Mouse (Mus musculus) 3134 (cell line): Measurements from ENCODE around the gene Shisa8.

Experiments used
- DNase-seq: peaks from one replicate; pipeline ENCODE4 v3.0.0-alpha.2; 2011; ENCODE audit warnings: low spot score; ENCODE audit not compliant: insufficient read length; ENCODE audit errors: extremely low read depth

Shisa8 gene

DNA sequence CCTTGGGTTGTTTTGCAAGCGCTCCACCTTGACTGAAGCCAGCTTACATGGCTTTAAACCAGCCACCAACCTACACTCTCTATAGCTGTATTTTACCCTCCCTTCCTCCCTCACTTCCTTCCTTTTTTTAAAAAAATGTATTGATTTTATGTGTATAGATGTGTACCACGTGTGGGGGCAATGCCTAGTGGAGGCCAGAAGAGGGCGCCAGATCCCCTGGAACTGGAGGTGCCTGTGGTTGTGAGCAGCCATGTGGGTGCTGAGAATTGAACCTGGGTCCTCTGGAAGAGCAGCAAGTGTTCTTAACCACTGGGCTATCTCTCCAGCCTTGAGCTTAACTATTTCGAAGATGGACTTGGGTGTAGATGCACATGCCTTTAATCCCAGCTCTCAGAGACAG lies 30.3 kb downstream of the Shisa8 start:
- DNase-seq = no peak

DNA sequence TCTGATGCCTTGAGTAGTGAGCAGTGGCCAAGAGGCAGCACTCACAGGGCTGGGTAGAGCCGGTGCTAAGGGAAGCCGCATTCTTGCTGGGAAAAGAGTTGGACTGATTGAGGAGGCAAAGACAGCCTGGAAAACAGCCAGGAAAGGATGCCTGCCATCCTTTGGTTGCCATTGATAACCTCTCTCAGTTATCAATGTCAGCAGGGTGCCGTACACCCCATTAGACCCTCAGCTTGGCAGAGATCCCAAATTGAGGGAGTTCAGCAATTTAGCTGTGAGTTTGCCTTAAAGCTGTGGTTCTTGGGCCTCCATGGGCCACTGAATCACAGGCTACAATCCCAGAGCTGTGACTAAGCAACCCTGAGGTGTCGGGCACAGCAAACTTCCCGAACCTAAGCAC lies 31.5 kb downstream of the Shisa8 start:
- DNase-seq = no peak

DNA sequence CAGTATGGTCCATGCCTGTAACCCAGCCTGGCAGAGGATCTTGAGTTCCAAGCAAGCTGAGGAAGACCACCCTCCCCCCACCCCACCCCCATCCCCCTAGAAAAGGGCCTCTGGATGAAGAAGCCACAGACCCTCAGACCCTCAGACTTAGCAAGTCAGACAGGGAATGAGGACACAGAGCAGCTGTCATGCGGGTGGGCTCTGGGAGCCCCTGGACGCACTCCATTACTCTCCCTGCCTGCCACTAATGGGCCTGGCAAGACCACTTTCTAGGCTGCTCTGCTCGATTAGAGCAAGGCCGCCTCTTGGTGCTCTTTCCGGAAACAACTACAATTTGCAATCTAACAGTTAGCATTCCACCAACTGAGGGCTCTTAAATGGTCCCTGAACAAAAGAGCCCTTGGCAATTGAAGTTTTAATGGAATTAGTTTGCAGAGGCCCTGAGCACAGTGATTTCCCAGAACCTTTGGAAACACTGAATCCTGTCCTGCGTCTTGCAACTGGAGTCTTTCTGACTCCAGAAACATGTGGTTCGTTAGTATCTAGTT lies 34.8 kb downstream of the Shisa8 start:
- DNase-seq = no peak

DNA sequence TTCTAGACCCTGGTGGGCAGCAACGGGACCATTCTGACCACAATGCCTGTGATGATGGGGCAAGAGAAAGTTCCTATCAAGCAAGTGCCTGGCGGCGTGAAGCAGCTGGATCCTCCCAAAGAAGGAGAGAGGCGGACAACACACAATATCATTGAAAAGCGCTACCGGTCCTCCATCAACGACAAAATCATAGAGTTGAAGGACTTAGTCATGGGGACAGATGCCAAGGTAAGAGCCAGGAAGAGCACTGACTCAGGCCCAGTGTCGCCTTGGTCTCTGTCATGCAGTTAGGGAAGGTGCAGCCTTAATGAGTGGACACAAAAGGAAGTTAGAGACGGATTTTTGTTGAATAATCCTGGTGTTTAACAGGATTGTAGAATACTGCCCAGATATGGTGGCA lies 37.5 kb downstream of the Shisa8 start:
- DNase-seq = no peak

DNA sequence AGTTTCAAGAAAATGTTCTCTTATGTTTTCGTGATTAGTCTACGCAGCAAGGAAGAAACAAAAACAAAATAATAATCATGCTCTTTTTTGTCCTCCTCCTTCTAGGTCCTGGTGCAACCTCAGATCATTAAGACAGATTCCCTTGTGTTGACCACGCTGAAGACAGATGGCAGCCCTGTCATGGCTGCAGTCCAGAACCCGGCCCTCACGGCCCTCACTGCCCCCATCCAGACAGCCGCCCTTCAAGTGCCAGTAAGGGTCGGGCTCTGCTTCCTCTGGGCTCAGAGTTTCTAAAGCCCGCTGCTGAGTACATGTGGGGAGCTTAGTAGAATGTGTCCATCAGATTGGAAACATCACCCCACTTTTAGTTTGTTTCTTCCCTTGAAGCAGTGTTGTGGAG lies 40.0 kb downstream of the Shisa8 start:
- no peak for DNase-seq

DNA sequence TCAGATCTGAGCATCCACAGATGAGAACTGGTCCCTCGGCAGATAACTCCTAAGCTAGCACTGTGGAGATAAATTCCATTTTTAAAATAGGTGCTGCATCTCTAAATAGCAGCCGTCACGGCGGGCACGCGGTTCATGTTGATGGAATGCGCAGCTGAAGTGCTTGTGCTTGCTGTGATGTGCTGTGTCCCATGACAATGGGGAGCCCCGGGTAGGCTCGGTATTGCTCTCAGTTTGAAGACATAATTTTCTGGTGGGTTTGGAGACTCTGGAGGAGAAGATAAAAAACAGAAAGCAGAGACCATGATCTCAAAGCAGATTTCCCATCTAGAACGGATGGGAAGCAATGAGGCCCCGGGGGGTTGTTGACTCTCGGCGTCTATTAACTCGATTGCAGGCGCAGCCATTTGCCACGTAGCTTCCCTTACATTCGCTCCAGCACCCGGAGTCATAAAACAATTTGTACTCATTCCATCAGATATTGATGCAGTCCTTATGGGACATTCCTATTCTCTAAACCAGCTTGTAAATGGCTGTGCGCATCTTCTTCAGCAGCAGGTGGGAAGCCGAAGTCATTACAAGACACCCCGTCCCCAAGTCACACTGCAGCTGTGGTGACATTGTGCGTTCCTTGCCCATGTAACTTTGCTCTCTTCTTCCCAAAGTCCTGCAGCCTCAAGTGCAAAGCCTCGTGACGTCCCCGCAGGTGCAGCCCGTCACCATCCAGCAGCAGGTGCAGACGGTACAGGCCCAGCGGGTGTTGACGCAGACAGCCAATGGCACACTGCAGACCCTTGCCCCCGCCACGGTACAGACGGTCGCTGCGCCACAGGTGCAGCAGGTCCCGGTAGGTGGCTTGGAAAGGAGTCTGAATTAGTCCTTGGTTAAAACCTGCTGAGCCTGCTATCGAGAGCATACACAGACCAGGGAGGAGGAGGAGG lies 41.9 kb downstream of the Shisa8 start:
- DNase-seq = no peak

DNA sequence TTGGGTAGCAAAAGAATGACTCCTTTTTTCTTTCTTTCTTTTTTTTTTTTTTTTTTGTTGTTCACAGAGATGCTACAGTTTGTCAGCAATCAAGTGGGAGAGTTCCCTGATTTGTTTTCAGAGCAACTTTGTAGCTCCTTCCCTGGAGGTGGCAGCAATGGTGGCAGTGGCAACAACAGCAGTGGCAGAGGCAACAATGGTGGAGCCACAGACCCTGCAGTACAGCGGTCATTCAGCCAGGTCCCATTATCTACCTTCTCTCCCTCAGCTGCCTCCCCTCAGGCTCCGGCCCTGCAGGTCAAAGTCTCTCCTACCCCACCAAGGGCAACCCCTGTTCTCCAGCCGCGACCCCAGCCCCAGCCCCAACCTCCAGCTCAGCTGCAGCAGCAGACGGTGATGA lies 42.9 kb downstream of the Shisa8 start:
- no peak for DNase-seq

DNA sequence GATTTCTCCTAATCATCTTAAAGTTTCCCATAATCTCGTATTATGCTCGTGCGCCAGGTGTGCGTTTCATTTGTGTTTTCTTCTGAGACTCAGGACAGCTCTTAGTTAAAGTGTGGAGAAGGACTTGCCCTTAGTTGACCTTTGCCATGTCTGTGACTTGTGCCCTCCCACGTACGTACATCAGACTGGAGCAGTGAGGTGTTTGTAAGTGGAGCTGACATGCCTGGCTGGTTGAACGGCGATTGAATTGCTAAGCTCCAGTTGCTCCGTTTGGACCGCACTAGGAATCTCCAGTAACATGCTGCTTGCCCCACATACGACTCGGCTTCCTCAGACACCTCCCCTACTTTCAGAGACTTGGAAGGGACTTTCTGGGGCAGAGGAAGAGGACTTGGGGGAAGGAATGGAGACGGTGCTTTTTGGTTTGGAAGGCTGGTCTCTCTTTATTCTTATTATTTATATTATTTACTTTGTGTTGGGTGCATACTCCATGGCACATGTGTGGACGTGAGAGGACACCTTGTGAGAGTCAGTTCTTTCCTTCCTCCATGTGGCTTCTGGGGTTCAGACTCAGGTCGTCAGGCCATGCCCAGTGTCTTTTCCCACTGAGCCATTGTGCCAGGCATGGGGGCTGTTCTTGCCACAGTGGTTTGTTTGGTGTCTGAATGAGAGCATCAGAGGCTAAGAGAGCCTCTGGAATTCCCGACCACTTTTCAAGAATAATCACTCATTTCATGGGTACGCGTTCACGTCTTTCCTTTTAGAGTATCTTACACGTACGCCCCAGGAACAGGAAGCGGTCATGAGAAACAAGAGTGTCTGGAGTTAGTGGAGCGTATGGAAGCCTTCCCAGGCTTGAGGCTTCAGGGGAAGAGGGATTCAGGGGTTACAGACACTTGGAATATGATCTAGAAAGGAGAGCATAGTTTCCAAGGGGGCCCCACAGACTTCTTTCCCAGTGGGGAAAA lies 45.1 kb downstream of the Shisa8 start:
- DNase-seq = no peak

DNA sequence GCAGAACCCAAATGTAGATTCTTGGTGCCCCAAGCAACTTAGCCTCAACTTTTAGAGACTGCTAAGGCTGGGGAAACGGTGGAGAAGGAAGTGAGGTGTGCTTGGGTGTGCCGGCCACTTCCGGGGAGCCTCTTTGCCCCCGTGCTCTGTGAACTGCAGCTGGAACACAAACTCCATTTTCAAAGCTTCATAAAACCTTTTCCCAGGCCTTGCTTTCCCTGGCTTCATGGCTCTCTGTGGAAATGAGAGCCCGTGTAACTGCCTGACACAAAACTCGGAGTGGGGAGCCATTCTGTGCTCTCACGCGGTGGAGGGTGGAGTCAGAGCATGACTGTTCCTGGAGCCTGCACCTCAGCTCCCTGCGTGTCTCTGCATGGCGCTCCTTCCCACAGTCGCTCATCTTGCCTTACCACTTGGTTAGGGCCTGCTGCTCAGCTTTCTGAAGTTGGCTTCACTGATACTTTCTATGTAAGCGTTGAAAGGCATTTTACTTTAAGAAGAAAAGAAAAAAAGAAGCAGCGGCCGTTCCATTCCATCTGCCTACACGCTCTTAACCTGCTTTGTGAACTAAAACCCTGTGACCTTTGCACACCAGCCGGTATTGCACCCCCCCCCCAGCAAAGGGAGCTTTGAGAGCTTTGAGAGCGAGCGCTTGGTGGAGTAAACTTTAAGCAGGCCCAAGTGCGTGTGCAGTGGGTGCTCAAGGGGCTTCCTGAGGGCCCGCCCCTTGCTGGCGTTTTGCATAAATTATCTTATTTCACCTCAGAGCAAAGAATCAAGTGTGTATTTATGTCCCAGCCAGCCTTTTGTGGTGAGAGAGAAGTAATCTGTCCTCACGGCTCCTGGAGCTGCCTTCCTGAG lies 46.1 kb downstream of the Shisa8 start:
- DNase-seq = no peak

DNA sequence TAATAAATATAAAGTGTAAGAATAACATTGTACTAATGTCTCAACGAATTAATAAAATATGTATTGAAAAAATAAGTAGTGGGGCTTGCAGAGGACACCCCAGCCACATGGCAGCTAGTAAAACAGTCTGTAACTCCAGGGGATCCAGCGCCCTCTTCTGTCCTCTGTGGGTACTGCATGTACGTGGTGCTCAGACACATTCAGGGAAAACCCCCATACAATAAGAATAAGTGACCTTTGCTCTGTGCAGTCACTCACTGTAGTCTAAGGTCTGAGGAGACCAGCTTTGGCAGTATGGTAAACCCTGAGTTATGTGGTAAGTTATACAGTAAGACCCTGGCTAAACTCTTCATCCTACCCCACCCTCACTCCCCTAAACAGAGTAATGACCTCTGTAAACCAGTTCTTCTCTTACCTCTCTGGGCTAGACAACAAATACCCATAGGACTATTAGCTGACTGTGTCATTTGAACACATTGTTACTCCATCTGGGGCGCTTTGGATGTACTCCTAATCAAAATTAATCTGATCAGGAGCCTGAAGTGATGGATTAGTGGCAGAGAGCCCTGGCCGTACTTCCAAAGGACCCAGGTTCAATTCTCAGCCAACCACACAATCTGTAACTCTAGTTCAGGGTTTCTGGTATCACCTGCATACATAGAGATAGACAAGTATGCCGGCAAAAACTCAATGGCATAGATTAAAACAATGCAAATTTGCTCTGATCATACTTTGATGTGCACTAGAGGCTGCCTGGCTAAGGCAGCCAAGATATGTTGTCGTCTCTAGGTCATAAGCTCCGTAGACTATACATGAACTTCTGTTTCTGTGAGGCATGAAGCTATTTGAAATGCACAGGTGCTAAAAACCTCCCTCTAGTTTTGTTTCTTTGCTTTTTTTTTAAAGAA lies 47.0 kb downstream of the Shisa8 start:
- DNase-seq = no peak

DNA sequence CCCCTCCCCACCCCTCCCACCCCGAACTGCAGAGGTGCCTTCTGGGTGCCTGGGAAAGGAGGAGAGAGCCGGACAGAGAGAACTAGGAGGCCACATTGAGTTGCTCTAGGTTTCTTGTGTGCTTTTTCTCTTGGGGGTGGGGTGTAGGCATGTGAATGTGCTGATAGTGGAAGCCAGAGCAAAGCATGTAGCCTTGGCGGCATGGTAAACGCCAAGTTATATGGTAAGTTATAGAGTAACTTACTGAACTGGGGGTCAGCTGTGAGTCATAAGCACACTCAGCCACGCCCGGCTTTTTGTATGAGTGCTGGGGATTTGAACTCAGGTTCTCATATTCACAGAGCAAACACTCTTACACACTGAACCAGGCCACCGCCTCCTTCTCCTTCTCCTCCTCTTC lies 48.1 kb downstream of the Shisa8 start:
- no peak for DNase-seq

DNA sequence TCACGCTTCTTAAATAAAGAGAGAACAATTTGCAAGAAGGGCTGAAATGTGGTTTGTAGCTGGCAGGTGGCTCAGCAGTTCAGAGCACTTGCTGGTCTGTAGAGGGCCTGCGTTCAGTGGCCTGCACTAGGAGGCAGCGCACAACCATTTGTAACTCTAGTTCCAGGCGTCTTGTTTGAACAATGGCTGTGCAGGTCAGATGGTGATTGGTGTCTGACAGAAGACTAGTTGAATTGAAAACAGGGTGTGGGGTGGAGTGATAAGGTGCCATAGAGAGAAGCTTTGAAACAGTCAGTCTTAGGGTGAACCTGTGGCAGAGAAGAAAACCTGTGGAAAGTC lies 48.6 kb downstream of the Shisa8 start:
- no peak for DNase-seq

DNA sequence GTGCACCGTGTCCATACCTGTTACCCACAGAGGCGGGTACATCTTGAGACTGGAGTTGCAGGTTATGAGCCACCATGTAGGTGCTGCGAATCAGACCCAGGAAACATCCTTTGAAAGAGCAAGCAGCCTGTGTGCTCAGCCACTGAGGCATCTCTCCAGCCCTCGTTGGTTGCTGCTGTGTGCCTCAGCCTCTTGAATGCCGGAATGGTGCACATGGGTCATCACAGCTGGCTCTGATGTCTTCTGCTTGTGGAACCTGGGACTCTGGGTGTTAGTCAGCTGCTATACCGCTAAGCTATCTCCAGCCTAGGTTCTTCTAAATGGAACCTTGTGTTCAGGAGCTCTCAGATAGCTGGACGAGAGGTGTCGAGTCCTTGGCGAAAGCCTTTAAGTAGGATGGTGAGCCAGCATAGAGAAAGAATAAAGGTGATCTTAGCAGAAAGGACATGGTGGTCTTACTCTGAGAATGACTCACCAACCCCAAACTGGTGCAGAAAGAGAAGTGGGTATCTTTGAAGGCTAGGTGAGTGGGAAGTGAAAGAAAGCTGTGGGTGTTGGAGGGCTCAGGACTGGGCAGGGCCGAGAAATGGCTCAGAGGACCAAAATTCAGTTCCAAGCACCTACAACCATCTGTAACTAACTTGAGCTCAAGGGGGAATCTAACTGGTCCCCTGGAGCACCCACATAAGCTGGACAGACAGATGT lies 49.1 kb downstream of the Shisa8 start:
- no peak for DNase-seq

DNA sequence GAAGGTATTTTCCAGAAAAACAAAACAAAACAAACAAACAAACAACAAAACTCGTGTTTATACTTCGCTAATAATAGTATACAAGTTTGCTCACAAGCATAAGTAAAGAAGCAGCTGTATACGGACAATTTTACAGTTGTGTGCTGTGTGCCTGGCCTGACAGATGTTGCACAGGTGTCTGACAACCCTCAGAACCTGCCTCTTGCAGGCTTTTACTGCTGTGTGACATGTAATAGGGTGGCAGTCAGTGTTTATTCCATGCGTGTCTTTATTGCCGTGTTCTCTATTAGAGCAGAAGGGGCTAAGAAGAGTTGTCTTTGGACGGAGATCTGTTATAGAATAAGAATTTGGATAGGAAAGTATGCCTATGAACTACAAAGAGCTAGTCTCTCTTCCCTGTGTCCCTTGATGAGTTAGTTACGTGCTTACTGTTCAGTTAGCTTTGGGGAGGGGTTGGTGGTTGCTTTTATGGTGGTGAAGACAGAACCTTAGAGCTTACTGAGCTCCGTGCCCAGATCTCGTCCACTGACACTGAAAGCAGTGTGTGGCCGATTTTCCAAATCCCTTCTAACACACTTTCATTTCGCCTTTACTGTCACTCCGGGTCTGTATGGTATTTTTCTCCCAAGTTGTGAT lies 50.5 kb downstream of the Shisa8 start:
- DNase-seq = no peak

DNA sequence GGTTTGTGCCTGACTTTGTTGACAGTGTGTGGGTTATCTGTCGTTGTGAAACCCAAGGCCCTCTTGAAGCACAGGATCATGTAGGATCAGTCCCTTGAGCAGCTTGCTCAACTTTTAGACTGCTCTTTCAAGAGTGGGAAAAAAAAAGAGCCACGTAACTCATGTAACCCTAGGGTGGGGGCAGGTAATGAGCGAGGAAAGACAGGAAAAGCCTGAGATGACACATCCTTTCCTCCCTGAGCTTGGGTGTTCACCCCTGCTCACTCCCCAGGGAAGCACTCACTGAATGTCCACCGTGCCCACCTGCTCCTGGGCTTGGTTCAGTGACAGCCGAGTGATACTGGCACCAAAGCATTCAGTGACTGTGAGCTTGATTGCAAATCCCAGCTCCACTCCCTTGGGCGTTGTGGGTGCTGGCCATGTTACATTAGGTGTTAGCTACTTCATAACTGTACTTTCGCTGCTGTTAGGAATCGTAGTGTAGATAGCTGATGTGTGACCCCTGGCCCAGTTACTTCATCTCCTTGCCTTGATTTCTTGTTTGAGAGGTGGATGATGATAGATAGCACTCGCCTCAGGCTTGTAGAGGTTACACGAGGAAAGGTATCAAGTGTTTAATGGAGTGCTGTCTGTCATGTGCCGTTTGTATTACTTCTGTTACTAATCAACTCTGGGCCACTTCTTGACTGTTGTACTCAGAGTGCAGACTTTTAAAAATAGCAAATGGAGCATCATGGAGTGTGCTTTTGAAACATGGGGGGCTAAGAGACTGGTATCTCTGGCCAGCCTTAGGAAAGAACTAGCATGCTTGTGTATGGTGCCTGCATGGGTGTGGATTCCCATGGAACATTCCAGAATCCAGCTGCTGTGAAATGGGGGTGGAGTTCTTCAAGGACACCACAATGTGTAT lies 51.6 kb downstream of the Shisa8 start:
- DNase-seq = no peak

DNA sequence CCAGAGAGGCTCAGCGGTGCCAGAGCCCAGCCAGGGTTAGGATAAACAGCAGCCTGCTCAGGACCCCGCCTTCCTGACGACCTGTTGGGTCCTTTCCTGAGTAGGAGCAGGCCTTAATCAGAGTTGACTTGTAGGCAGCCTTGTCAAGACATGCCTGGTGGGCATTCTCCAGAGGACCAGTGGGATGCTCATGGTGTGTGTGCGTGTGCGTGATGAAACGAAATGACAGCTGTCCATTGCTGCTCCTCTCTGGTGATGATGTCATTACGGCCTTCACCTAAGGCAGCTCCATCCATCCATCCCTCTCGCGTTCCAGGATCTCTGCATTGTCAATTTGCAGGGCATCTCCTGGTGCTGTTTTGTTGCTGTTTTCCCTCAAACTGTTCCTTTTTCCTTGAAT lies 53.1 kb downstream of the Shisa8 start:
- DNase-seq = no peak
